Mouse (Mus musculus) left cerebral cortex, postnatal 25 days (tissue): ENCODE measurements around the gene Gab2. TPM values are rescaled to one million over a fixed set of nuclear protein-coding genes. Genes with fewer than 3 reads are reported as not detected.
"Not testable (repeated sequence)": the region's sequence is repeated elsewhere in the genome, so short reads cannot be mapped to it uniquely, and the experiment has no call there.

ENCODE experiments used
- DNase-seq, 2 experiments: peaks; one replicate each; pipeline ENCODE4 v3.0.0; 2022; ENCODE audit warnings: low spot score in 2 of 2, mixed read lengths in 1 of 2
- intact Hi-C: fragments of 180-260 bp; cut with DNase I; formaldehyde crosslinking; loops from one replicate; pipeline ENCODE4 v1.15.1; 2025
- total RNA-seq, 2 experiments: library from RNA; stranded (reverse); gene quantifications; 2 replicates each; pipeline ENCODE4 v1.2.3; 2021

The Gab2 gene
- total RNA-seq, 2 experiments from 2014 or later, result 12.4 to 14.0 TPM

DNA sequence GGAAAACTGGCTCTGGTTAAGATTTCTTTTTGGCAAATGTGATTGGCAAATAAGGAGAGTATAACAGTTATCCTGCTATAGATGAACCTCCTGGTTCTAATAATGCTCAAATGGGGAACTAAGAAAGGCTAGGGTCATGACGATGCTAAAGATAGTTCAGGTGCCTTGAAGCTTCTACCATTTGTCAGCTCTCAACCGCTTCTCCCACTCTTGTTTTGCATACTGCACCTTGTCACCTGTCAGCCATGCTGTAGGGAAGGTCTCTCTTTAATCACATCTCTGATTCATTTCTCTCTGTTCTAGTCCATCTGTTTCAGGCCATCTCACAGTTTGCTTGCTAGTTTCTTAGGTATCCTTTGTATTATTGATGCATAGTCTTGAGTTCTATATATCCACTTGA, 142.4 kb downstream of the Gab2 start:
- intact Hi-C loops, result loop anchor here (5.0 kb wide), 1 partner anchor 33 kb away; no protein-coding TSS in a partner anchor
- no peak for DNase-seq

- DNase-seq, result peak; percentile 20 to 74
- intact Hi-C loops, result no loop called here
These were observed 164.0 kb downstream of the Gab2 start for GRCm38 (mm10) chr7:97245261-97245949.

- intact Hi-C loops, DNase-seq: not testable (repeated sequence)
These were observed 164.7 kb downstream of the Gab2 start for GRCm38 (mm10) chr7:97245950-97246578.

DNA sequence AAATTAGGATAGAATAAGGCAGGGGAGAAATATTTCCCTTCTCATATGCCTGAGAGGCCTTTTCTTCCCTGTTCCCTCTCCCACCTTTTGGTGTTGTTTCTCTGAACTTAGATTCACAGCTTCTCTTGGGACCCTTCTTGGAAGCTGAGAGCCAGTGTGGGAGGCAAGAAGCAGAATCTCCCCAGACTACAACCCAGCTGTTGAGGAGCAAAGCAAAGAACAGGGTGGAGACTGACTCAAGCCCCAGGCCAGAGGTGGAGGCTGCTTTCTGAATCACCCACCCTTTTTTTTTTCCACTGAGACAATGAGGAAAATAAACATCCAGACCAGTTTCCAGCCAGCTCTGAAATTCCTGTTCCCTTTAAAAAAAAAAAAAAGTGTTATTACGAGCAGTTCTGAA, 166.3 kb downstream of the Gab2 start:
- no peak for DNase-seq
- intact Hi-C loops, result no loop called here

DNA sequence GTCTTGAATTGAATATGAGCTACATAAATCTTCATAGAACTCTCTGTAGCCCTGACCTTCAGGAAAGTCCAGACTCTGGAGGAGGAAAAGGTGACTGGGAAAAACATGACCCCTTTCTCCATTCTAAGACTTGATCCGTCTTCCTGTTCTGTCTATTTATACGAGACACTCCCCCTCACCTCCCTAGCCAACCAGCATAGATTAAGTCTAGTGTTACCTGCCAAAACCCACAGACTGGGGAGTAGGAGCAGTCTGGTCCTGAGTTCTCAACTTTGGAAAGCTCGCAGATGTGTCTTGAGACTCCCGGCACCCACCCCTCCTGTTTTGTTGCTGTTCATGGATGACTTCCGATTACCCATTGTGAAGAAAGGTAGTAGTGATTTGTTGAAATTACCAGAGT, 166.8 kb downstream of the Gab2 start:
- intact Hi-C loops, result no loop called here
- DNase-seq, result peak in 1 of 2 experiments; percentile 43

DNA sequence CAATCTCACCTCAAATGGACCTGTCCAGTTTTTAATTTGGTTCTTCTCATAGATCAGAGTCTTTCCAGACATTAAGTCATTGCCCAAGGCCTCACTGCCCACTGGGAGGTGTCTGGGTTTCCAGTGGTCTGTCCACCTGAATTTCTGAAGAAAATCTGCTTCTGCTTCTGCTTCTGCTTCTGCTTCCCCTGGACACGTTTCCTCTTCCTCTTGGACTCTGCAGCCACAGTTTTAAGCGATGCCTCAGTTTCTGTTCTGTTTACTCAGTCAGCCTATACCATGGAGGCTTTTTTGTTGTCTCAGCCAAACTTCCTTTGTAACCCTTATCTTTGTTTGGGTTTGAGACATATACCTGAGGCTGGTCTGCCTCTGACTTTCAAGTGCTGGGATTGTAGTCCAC, 170.3 kb downstream of the Gab2 start:
- intact Hi-C loops, result no loop called here
- no peak for DNase-seq

DNA sequence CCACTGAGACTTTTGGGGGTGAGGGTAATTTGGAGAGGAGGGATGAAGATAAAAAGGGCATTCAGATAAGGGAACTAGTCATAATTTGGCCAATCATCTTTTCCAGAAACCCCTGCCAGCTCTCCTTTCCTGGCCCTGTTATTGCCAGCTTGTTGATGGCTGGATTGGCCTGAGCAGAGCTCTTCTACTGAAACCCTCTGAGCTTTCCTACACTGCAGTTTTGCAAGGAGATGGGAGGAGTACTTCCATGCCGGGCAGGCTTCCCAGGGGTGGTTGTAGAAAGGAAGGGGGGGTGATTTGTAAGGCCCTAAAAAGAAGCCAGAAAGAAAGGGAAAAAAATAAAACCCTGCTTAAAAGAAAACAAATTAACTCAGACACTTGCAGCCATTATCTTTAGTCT, 181.2 kb downstream of the Gab2 start:
- DNase-seq, result no peak
- intact Hi-C loops, result no loop called here

GRCm38 (mm10) chr7:97270367-97270766, 189.0 kb downstream of the Gab2 start:
- intact Hi-C loops, result no loop called here

DNA sequence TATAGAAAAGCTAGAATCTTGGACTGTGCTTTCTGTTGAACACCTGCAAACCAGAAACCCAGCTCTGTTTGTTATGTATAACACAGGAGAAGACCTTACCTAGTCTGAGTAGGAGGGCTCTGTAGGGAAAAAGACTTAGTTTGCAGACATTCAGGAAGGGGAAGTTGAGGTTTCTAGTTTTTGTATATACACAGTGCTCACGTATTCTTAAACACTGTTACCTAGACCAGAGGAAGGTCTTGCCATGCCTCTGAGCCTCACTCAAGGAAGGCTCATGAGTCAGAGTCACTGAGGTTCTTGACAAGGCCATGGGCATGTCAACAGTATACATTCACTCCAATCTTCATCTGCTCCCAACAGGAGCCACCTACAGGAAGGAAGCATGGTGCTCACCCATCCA, 189.7 kb downstream of the Gab2 start:
- intact Hi-C loops, result no loop called here
- DNase-seq, result no peak

More at GRCm38 (mm10) chr7:97270367-97270766, 189.0 kb downstream of the Gab2 start:
- peak in 1 of 2 experiments; percentile 33 for DNase-seq

DNA sequence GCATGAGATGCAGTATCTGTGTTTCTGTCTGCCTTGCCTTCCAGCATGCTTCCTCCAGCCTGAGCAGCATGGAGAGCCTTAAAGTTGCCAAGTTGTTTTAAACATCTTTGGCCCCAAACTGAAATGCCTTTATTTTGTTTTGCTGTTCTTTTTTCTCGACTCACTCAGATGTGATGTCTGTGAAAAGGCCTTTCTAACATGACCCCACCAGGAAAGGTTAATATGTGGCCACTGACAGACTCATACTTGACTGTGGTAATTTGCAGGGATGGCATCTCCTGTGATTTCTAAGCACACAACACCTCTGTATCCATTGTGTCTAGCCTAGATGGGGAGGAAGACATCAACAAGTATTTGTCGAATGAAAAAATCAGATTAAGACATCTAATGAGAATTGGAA, 215.6 kb downstream of the Gab2 start:
- DNase-seq, result no peak
- intact Hi-C loops, result loop anchor here (1.0 to 2.0 kb wide), 2 partner anchors 215 to 326 kb away; no protein-coding TSS in a partner anchor

DNA sequence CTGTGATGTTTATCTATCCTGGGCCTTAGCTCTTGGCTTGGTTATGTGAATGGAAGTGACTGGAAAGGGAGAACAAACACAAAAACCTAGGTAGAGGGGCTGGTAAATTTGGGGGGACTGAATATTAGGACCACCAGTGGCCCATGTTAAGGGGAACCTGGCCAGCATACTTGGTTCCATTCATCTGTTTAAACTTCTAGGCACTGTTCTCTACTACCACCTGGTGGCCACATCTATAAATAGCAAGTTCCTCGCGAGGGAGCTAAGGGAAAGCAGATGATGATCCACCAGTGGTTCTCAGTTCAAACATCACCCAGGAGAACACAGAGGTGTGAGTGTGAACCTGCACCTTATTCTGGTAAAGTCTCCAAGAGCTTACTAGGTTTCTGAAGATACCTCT, 216.1 kb downstream of the Gab2 start:
- peak; percentile 78 to 84 for DNase-seq
- intact Hi-C loops, result loop anchor here (1.0 to 2.0 kb wide), 2 partner anchors 215 to 327 kb away; no protein-coding TSS in a partner anchor

DNA sequence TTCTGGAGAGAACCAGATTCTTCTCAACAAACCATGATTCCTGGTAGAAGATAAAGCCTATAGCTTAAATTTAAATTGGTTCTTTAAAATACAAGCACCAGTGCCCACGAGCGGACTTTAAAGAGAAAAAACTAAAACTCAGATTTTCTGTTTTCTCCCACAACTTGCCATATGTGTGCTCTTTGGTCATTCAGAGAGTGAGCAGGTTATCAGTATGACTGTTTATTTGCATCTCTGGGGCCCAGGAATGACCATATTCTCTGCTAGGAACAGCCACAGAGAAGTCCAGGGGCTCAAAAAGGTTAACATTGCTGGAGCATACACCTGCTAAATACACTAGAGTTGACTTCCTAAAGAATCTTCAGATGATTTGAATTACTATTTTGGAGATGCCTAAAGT, 216.9 kb downstream of the Gab2 start:
- intact Hi-C loops, result no loop called here
- DNase-seq, result no peak

GRCm38 (mm10) chr7:97298943-97299342, 217.6 kb downstream of the Gab2 start:
- intact Hi-C loops, result no loop called here
- no peak for DNase-seq

GRCm38 (mm10) chr7:97300914-97301313, 219.5 kb downstream of the Gab2 start:
- no peak for DNase-seq
- intact Hi-C loops, result no loop called here

GRCm38 (mm10) chr7:97301321-97301720, 219.9 kb downstream of the Gab2 start:
- intact Hi-C loops, result no loop called here

DNA sequence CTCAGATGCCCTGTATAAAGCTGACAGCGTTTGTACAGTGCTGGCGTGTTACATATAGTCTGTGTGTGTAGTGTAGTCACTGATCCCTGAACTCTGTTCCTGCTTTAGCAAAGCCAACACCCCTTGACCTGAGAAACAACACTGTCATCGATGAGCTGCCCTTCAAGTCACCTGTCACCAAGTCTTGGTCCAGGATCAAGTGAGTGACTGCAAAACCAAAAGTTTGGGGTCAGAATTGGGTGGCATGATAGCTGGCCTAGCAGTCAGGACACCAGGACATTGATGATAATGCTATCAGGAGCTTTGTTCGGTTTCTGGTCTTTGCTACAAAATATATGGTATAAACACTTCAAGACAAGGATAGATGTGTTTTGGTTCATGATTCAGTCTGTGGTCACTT, 220.9 kb downstream of the Gab2 start:
- intact Hi-C loops, result no loop called here
- DNase-seq, result no peak

More at GRCm38 (mm10) chr7:97301321-97301720, 219.9 kb downstream of the Gab2 start:
- no peak for DNase-seq

DNA sequence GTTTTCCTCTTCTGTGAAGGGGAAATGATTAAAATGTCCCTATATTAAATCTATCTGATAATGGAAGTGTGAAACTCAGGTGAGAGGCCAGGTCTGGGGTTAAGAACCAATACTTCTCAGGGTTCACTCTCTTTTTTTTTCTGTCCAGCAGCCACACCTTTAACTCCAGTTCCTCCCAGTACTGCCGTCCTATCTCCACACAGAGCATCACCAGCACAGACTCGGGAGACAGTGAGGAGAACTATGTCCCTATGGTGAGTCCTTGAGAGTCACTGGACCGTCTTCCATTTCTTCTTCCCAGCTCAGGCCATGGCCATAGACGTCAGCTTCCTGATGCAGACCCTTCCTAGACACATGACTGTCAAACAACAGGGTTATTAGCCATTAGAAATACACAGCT, 221.5 kb downstream of the Gab2 start:
- intact Hi-C loops, result no loop called here
- DNase-seq, result no peak

DNA sequence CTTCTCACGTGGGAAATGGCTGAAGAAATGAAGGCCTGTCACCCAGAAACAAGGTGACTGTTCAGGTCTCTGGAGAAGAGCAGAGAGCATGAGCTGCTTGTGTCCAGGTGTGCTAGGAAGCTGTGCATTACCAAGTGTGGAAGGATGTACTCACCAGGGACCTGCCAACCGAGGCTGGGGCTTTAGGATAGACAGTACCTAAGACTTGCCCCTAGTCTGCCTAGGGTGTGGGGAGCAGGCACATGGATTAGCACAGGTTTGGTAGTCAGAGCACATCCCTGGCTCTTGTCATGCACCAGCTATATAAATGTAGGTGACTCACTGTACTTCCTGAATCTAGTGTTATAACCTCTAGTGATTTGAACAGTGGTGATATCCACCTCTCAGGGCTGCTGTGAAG, 222.2 kb downstream of the Gab2 start:
- no peak for DNase-seq
- intact Hi-C loops, result no loop called here

DNA sequence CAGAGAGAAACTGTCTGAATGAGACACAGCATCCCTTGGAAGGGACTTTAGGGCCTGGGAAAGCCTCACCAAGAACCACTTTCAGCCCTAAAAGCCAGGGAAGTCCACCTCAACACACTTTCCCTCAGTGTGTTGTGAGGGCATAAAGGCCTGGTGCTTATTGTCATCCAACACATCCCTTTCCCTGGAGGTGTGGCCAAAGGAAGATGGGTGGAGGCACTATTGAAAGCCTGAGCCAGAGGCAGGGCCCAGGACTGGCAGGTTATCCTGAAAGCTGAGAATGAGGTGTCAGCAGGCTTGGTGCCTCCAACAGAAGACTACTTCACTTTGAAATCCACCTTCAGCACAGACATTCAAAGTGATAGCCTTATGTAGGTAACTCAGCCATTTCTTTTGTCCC, 223.1 kb downstream of the Gab2 start:
- no peak for DNase-seq
- intact Hi-C loops, result no loop called here

- intact Hi-C loops, result no loop called here
- no peak for DNase-seq
These were observed 223.8 kb downstream of the Gab2 start for GRCm38 (mm10) chr7:97305206-97305605.

DNA sequence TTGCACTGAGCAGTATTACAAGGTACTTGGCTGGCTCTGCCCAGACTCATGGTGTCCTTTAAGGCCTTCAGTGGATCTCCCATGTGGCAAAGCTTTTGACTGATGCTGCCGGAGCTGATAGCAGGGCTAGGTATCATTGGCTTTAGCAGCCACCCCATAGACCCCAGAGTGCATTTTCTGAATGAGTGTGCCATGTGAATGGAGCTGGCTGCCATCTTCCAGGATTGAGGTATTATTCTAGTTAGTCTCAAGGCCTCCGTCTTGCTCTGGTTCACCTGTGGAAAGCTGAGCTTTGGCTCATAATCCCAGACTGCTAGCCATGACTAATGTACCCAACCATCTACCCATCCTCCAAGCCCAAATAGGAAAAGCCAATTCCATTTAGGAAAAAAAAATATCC, 225.4 kb downstream of the Gab2 start:
- DNase-seq, result no peak
- intact Hi-C loops, result no loop called here
